Mouse (Mus musculus) liver, adult 2 months (tissue): Measurements from ENCODE around the gene Ubl5.

Experiments
- CTCF ChIP-seq: fragments of 200-500 bp; IDR thresholded peaks from 2 replicates; pipeline ENCODE4 v1.5.1; 2011; ENCODE audit warnings: low read depth, low read length, control low read depth
- POLR2A ChIP-seq: fragments of 200-500 bp; IDR thresholded peaks from 2 replicates; pipeline ENCODE4 v1.6.1; 2011; ENCODE audit warnings: low read length, control low read depth; ENCODE audit not compliant: insufficient read depth; ENCODE audit errors: extremely low read depth

DNA sequence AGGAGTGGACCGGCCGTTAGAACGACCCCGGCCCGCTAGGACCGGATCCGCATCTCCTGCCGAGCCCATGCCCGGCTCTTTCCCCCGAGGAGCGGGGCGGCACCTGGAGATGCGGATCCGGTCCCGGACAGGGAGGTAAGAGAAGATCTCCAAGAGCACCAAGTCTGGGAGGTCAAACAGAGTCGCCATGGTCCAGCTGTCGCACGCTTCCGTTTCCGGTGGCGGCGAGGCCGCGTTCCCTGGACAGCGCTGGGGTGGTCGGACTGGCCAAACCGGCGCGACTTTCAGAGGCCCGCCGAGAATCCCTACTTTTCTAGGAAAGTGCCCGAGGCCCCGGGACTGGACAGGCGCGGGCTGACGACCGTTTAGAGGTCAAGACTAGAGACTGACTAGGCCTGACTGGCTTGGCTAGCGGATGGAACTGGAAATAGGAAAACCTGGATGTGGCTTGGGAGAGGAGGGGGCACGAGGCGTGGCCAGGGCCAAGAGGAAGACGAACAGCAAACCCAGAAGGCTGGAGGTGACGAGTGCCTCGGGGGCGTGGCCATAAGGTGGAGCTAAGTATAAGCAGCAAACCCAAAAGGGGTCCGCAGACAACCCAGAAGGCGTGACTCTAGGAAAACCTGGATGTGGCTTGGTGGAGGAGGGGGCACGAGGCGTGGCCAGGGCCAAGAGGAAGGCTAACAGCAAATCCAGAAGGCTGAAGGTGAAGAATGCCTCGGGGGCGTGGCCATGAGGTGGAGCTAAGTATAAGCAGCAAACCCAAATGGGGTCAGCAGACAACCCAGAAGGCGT, at the start of gene Ubl5:
- no peak for TF ChIP-seq CTCF
- TF ChIP-seq POLR2A, result no peak
